Comparison of ENCODE assay signal across 12 mouse cellular contexts in genomic region chr2:160170975-160171515, GRCm38 (mm10).
DNase-seq lines count a peak whose midpoint lies in the region; ATAC-seq and TF ChIP-seq lines count a peak whose summit lies in the region.
"Had no signal": no experiment of that assay in that cellular context is flagged by ENCODE, and none has a peak within 500 bp of the region (broad histone marks: within the 10 kb centered on the region; RNA-seq: fewer than 3 reads in every experiment).

No protein-coding gene starts in this region.

- H3K9ac ChIP-seq in intestine, postnatal 0 days (ENCODE audit: low read depth, low read length) = no peak overlapping the region
- H3K9ac ChIP-seq in intestine, embryonic 16.5 days (ENCODE audit: low read depth, low read length) = no peak overlapping the region

- H3K4me2 ChIP-seq in intestine, postnatal 0 days (replicated peaks; ENCODE audit: low read depth) = no peak overlapping the region
- H3K4me2 ChIP-seq in intestine, embryonic 16.5 days (ENCODE audit: low read depth, low read length) = no peak overlapping the region

- H3K9me3 ChIP-seq in intestine, postnatal 0 days (ENCODE audit: control insufficient read depth) = no peaks in the 10 kb centered on the region
- no peaks in the 10 kb centered on the region for H3K9me3 ChIP-seq in intestine, embryonic 16.5 days (ENCODE audit: control insufficient read depth, low read length)
- H3K9me3 ChIP-seq: limb, embryonic 10.5 days had no signal

- H3K27me3 ChIP-seq in intestine, postnatal 0 days (replicated peaks; ENCODE audit: control insufficient read depth, insufficient read depth, low read length) = no peaks in the 10 kb centered on the region
- H3K27me3 ChIP-seq in intestine, embryonic 16.5 days (replicated peaks; ENCODE audit: control insufficient read depth, insufficient read depth, low read length) = no peaks in the 10 kb centered on the region

- DNase-seq in A20 (ENCODE audit: low read depth, low spot score) = peak; percentile 3
- DNase-seq in adrenal gland, postnatal 14 days = peak; percentile 47
- DNase-seq in lung, postnatal 10 days = peak; percentile 12
- no peak for DNase-seq in retina, embryonic 14.5 days (ENCODE audit: low spot score)
- no peak for DNase-seq in layer of hippocampus, adult 8-10 months (ENCODE audit: low spot score in 2 of 2)
- DNase-seq: cerebellum, adult 2 months; right cerebral cortex, postnatal 4 days had no signal

- no peak overlapping the region for H3K4me3 ChIP-seq in intestine, postnatal 0 days (ENCODE audit: low read depth, low read length)
- H3K4me3 ChIP-seq in intestine, embryonic 16.5 days (ENCODE audit: low read length) = no peak overlapping the region
- H3K4me3 ChIP-seq: limb, embryonic 10.5 days had no signal

- no peak overlapping the region for H3K27ac ChIP-seq in intestine, postnatal 0 days (ENCODE audit: low read depth, low read length)
- H3K27ac ChIP-seq in intestine, embryonic 16.5 days (ENCODE audit: low read length) = no peak overlapping the region
- H3K27ac ChIP-seq: limb, embryonic 10.5 days had no signal

- no peaks in the 10 kb centered on the region for H3K4me1 ChIP-seq in intestine, postnatal 0 days (replicated peaks; ENCODE audit: control insufficient read depth, insufficient read depth, low read length)
- H3K4me1 ChIP-seq in intestine, embryonic 16.5 days (ENCODE audit: control insufficient read depth, insufficient read depth, low read length) = no peaks in the 10 kb centered on the region
- H3K4me1 ChIP-seq: limb, embryonic 10.5 days had no signal

- TF ChIP-seq CTCF in intestine, postnatal 0 days (IDR thresholded peaks at IDR 0.05; ENCODE audit: low read depth) = peak; percentile 70

- no peaks in the 10 kb centered on the region for H3K36me3 ChIP-seq in intestine, postnatal 0 days (ENCODE audit: control insufficient read depth, insufficient read depth)
- no peaks in the 10 kb centered on the region for H3K36me3 ChIP-seq in intestine, embryonic 16.5 days (ENCODE audit: control insufficient read depth, insufficient read depth, low read length)
- H3K36me3 ChIP-seq: limb, embryonic 10.5 days had no signal

- WGBS in intestine, postnatal 0 days = 73% methylated on average over 9 of the region's 9 CpGs
- WGBS in intestine, embryonic 16.5 days = 71% methylated on average over 9 of the region's 9 CpGs

- no peak for ATAC-seq in intestine, postnatal 0 days
- ATAC-seq in intestine, embryonic 16.5 days = no peak
- no peak for ATAC-seq in activated CD4-positive, CD25-positive, alpha-beta regulatory T cell, adult 4 months
- ATAC-seq: midbrain, embryonic 16.5 days had no signal

Comparison
In these comparisons a context has a peak if more than half of its experiments do, and no peak if none do; other contexts are left out.
1. DNase-seq: peak in A20 (single experiment), adrenal gland, postnatal 14 days (single experiment) and lung, postnatal 10 days (single experiment); none in retina, embryonic 14.5 days (single experiment) and layer of hippocampus, adult 8-10 months (0 of 2).